Mouse (Mus musculus): Measurements from ENCODE around the gene Ints14.

The Ints14 gene

GRCm38 (mm10) chr9:64960117-64960977, at the start of gene Ints14:
Gene Ints14, plus strand, starts transcription at chr9:64960905.
- peak; percentile 93 to 96 for DNase-seq (ENCODE audit: low spot score in 2 of 2)

- DNase-seq (ENCODE audit: low spot score in 2 of 2): no peak
Observed at GRCm38 (mm10) chr9:64913406-64913805, 47.3 kb upstream of the Ints14 start.

GRCm38 (mm10) chr9:64913973-64914372, 46.7 kb upstream of the Ints14 start:
- no peak for DNase-seq (ENCODE audit: low spot score in 2 of 2)

GRCm38 (mm10) chr9:64914629-64915028, 46.1 kb upstream of the Ints14 start:
- DNase-seq (ENCODE audit: low spot score in 2 of 2): peak; percentile 32 to 47

GRCm38 (mm10) chr9:64918560-64918959, 42.1 kb upstream of the Ints14 start:
- DNase-seq (ENCODE audit: low spot score in 2 of 2): no peak

- no peak for DNase-seq (ENCODE audit: low spot score in 2 of 2)
Observed at GRCm38 (mm10) chr9:64925771-64926170, 34.9 kb upstream of the Ints14 start.

- DNase-seq (ENCODE audit: low spot score in 2 of 2): no peak
Observed at GRCm38 (mm10) chr9:64926201-64926991, 34.3 kb upstream of the Ints14 start.

- DNase-seq (ENCODE audit: low spot score in 2 of 2): no peak
Observed at GRCm38 (mm10) chr9:64930256-64930655, 30.4 kb upstream of the Ints14 start.

GRCm38 (mm10) chr9:64931751-64932610, 28.7 kb upstream of the Ints14 start:
- no peak for DNase-seq (ENCODE audit: low spot score in 2 of 2)

GRCm38 (mm10) chr9:64934015-64934754, 26.5 kb upstream of the Ints14 start:
- DNase-seq (ENCODE audit: low spot score in 2 of 2): no peak

- peak; percentile 46 to 66 for DNase-seq (ENCODE audit: low spot score in 2 of 2)
Observed at GRCm38 (mm10) chr9:64936508-64936907, 24.2 kb upstream of the Ints14 start.

GRCm38 (mm10) chr9:64937491-64937890, 23.2 kb upstream of the Ints14 start:
- no peak for DNase-seq (ENCODE audit: low spot score in 2 of 2)

GRCm38 (mm10) chr9:64938535-64938934, 22.2 kb upstream of the Ints14 start:
- no peak for DNase-seq (ENCODE audit: low spot score in 2 of 2)

- no peak for DNase-seq (ENCODE audit: low spot score in 2 of 2)
Observed at GRCm38 (mm10) chr9:64939281-64939680, 21.4 kb upstream of the Ints14 start.

- DNase-seq (ENCODE audit: low spot score in 2 of 2): no peak
Observed at GRCm38 (mm10) chr9:64939790-64940189, 20.9 kb upstream of the Ints14 start.

GRCm38 (mm10) chr9:64940731-64941346, 19.9 kb upstream of the Ints14 start:
- DNase-seq (ENCODE audit: low spot score in 2 of 2): no peak

GRCm38 (mm10) chr9:64941650-64942049, 19.1 kb upstream of the Ints14 start:
- DNase-seq (ENCODE audit: low spot score in 2 of 2): no peak

- DNase-seq (ENCODE audit: low spot score in 2 of 2): no peak
Observed at GRCm38 (mm10) chr9:64943997-64944396, 16.7 kb upstream of the Ints14 start.

GRCm38 (mm10) chr9:64947483-64948095, 13.1 kb upstream of the Ints14 start:
- DNase-seq (ENCODE audit: low spot score in 2 of 2): no peak

- no peak for DNase-seq (ENCODE audit: low spot score in 2 of 2)
Observed at GRCm38 (mm10) chr9:64951161-64951657, 9.5 kb upstream of the Ints14 start, which contains the start of gene Slc24a1. Gene Slc24a1, minus strand, starts transcription at chr9:64951607.
